Mouse (Mus musculus) liver, adult 2 months (tissue): ENCODE measurements around the gene Npb.

ENCODE experiments used
- CTCF ChIP-seq: fragments of 200-500 bp; IDR thresholded peaks from 2 replicates; pipeline ENCODE4 v1.5.1; 2011; ENCODE audit warnings: low read depth, low read length, control low read depth
- POLR2A ChIP-seq: fragments of 200-500 bp; IDR thresholded peaks from 2 replicates; pipeline ENCODE4 v1.6.1; 2011; ENCODE audit warnings: low read length, control low read depth; ENCODE audit not compliant: insufficient read depth; ENCODE audit errors: extremely low read depth

GRCm38 (mm10) chr11:120598283-120598989 is 9.8 kb upstream of the Npb start, which contains the start of the genes Alyref and Anapc11:
- 0 out of 2 replicates have a peak, but pooled peaks have one; percentile 31 for TF ChIP-seq POLR2A
- no peak for TF ChIP-seq CTCF
